Mouse (Mus musculus): ENCODE results near the gene Hagh. TPM values are rescaled to one million over a fixed set of nuclear protein-coding genes. Genes with fewer than 3 reads are reported as not detected.

The Hagh gene
- polyA plus RNA-seq (2015; fragmentation: Nextera tagmentation; extraction: Ambion mirVana) = 168 and 186 TPM in 2 replicates

GRCm38 (mm10) chr17:24839842-24840241, at the start of gene Hagh:
Gene Hagh, plus strand, starts transcription at chr17:24840143.

DNA sequence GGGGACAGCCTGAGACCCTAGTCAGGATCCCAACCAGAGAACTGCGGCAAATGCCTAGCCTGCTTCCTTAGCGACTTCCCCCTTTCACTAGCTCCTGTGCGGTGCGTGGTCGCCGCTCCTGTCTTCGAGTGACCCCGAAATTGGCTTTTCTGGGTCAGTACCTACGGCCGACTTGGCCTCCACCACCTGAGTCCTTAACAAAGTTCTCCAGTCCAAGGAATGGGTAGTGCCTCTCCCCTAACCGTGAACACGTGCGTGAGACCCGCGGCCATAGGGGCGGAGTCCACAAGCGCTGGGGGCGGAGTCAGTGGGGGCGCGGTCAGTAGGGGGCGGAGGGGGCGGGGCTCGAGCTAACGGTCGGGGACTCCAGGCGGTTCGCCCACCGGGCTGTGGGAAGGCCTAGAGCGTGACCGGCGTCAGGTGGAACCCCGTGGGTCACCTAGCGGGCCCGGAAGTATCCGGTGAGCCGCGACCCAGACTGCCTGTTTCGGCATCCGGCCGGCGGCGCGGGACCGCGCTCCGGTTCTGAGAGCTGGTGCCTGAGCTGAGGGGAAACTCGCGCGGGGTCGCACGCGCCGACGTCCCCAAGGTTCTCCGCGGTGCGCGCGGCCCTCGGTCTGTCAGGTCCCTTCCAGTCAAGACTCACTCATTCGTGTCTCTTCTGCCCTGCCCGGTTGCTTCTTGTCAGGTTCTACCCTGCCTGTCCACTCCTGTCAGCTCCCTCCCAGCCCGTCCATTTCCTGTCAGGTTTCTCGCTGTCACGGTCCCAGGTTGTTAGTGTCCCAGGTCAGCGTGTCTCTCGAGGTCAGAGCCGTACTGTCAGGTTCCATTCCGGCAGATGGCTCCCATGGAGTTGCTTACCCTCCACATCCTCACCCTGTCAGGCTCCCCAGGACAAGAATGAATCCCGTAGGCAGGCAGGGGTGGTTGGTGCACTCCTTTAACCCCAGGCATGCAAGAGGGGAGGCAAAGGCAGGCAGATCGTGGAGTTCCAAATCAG, 35.7 kb upstream of the Hagh start, which contains the start of gene Meiob:
Gene Meiob (plus strand): TSS at position 338 of the 1,000 bp plus-strand sequence.

DNA sequence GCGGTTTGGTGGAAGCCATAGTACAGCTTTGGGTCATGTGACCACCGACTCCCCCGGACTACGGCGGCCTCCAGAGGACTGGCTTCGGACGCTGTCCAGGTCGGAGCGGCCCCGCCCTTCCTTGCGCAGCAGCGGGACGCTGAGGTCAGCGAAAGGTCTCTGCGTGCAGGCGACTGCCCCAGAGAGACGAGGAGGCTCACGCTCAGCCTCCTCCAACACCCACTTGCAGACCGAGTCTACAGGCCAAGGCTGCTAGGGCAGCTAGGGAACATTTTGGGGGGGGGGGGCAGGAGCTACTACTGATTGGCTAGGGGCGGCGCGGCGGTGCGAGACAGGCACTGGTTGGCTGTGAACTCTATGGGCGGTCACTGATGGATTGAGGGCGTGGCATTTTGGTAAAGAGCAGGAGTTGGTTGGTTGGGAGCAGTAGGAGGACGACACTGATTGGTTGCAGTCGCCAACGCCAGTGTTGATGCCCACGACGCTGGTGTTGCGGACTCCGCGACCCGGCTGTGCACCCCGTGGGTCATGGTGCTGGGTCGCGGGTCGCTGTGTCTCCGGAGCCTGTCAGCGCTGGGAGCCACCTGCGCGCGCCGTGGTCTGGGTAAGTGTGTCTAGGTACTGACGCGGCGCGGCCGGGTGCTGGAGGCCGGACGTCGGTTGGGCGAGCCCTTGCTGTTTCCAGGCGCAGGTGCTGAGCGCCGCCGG, 10.3 kb downstream of the Hagh start, which contains the start of gene Fahd1:
Gene Fahd1 (minus strand): TSS at position 300 of the 708 bp plus-strand sequence.

DNA sequence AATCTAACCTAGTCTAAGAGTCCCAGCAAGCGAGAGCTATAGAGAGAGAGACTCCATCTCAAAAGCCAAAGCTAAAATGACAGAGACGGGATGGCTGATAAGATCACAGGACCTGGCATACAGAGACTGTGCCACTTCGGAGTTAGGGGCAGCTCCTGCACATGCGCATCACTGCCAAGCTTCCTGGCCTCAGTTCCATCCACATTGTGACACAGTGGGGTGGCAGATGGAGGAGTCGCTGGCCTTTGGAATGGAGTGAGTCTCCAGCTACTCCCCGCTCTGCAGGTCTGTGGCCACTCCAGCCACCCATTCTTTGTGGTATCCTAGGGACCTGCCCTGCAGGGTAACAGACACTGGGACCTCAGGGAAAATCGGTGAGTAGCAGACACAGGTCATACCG, 25.8 kb downstream of the Hagh start, which contains the start of gene Igfals:
Gene Igfals (plus strand): TSS at position 222 of the 400 bp plus-strand sequence.

DNA sequence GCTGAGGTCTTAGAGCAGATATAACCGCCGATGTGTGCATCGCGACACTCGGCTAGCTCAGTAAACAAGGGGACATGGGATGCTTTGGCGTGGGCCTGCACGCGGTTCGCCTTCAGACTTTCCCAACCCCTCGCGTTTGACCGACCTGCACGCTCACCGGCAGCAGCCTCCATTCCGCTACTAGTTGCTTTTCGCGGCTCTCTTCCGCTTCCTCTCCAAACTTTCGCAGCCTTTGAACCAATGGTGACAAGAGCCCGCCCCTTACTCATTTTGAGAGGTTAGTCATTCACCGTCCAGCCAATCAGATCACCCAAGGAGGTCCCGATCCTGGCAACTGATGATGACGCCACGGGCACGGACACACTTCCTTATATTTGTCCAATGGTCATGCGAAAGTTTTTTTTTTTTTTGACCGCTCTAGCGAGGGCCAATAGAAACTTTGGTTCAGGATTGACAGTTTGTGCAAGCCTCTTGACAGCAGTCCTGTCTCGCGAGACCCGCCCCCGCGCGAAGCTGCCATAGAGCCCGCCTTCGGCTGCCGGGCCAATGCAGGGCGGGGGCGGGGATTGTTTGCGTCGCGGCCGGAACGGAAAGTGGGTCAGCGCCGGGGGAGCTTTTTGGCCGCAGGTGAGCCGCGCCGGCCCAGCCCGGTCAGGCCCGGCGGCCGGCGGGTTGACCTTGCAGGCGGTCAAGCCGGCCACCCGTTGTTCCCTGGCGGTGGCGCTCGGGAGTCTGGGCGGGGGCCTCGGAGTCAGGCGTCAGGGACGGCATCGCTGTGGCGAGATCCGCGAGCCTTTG, 46.4 kb downstream of the Hagh start, which contains the start of the genes Nubp2 and Spsb3:
Gene Nubp2 (minus strand): TSS at position 216 of the 798 bp plus-strand sequence.
Gene Spsb3 (plus strand): TSS at position 510 of the 798 bp plus-strand sequence.

GRCm38 (mm10) chr17:24894995-24895547, 55.1 kb downstream of the Hagh start, which contains the start of the genes Eme2 and Mrps34:
Gene Eme2, minus strand, starts transcription at chr17:24895087.
Gene Mrps34, plus strand, starts transcription at chr17:24895116.

GRCm38 (mm10) chr17:24896241-24896992, 56.5 kb downstream of the Hagh start, which contains the start of gene Nme3:
Gene Nme3, plus strand, starts transcription at chr17:24896500.

Other genes with a start within 250 kb of the Hagh start
- 33.4 and 33.5 TPM in 2 replicates for gene Tsc2, start 207.5 kb upstream of the Hagh start, polyA plus RNA-seq (2015; fragmentation: Nextera tagmentation; extraction: Ambion mirVana)
- 6.9 and 8.2 TPM in 2 replicates for gene Nthl1, start 207.5 kb upstream of the Hagh start, polyA plus RNA-seq (2015; fragmentation: Nextera tagmentation; extraction: Ambion mirVana)
- 32.8 and 46.2 TPM in 2 replicates for gene Slc9a3r2, start 189.8 kb upstream of the Hagh start, polyA plus RNA-seq (2015; fragmentation: Nextera tagmentation; extraction: Ambion mirVana)
- gene Npw, start 181.7 kb upstream of the Hagh start, polyA plus RNA-seq (2015; fragmentation: Nextera tagmentation; extraction: Ambion mirVana) = 0.44 and 0.54 TPM in 2 replicates
- gene Zfp598, start 170.5 kb upstream of the Hagh start, polyA plus RNA-seq (2015; fragmentation: Nextera tagmentation; extraction: Ambion mirVana) = 9.6 and 9.9 TPM in 2 replicates
- gene Syngr3, start 150.2 kb upstream of the Hagh start, polyA plus RNA-seq (2015; fragmentation: Nextera tagmentation; extraction: Ambion mirVana) = 0.06 and 0.11 TPM in 2 replicates
- gene Gfer, start 144.0 kb upstream of the Hagh start, polyA plus RNA-seq (2015; fragmentation: Nextera tagmentation; extraction: Ambion mirVana) = 31.0 and 32.6 TPM in 2 replicates
- 0.81 and 1.3 TPM in 2 replicates for gene Noxo1, start 143.9 kb upstream of the Hagh start, polyA plus RNA-seq (2015; fragmentation: Nextera tagmentation; extraction: Ambion mirVana)
- 35.3 and 37.9 TPM in 2 replicates for gene Tbl3, start 132.5 kb upstream of the Hagh start, polyA plus RNA-seq (2015; fragmentation: Nextera tagmentation; extraction: Ambion mirVana)
- gene Rnf151, start 122.1 kb upstream of the Hagh start, polyA plus RNA-seq (2015; fragmentation: Nextera tagmentation; extraction: Ambion mirVana) = not detected in 2 replicates
- 1,569 and 1,600 TPM in 2 replicates for gene Rps2, start 122.0 kb upstream of the Hagh start, polyA plus RNA-seq (2015; fragmentation: Nextera tagmentation; extraction: Ambion mirVana)
- 212 and 230 TPM in 2 replicates for gene Ndufb10, start 115.7 kb upstream of the Hagh start, polyA plus RNA-seq (2015; fragmentation: Nextera tagmentation; extraction: Ambion mirVana)
- 1.1 and 1.3 TPM in 2 replicates for gene Rpl3l, start 112.3 kb upstream of the Hagh start, polyA plus RNA-seq (2015; fragmentation: Nextera tagmentation; extraction: Ambion mirVana)
- 103 and 110 TPM in 2 replicates for gene Msrb1, start 103.5 kb upstream of the Hagh start, polyA plus RNA-seq (2015; fragmentation: Nextera tagmentation; extraction: Ambion mirVana)
- not detected in 2 replicates for gene Hs3st6, start 87.2 kb upstream of the Hagh start, polyA plus RNA-seq (2015; fragmentation: Nextera tagmentation; extraction: Ambion mirVana)
- 0.32 and 0.78 TPM in 2 replicates for gene Meiob, start 35.9 kb upstream of the Hagh start, polyA plus RNA-seq (2015; fragmentation: Nextera tagmentation; extraction: Ambion mirVana)
- 54.4 and 61.1 TPM in 2 replicates for gene Fahd1, start 10.2 kb downstream of the Hagh start, polyA plus RNA-seq (2015; fragmentation: Nextera tagmentation; extraction: Ambion mirVana)
- gene Igfals, start 25.9 kb downstream of the Hagh start, polyA plus RNA-seq (2015; fragmentation: Nextera tagmentation; extraction: Ambion mirVana) = 0.08 and 0.21 TPM in 2 replicates
- gene Nubp2, start 46.2 kb downstream of the Hagh start, polyA plus RNA-seq (2015; fragmentation: Nextera tagmentation; extraction: Ambion mirVana) = 73.8 and 78.0 TPM in 2 replicates
- 51.9 and 55.4 TPM in 2 replicates for gene Spsb3, start 46.5 kb downstream of the Hagh start, polyA plus RNA-seq (2015; fragmentation: Nextera tagmentation; extraction: Ambion mirVana)
- 11.8 and 12.7 TPM in 2 replicates for gene Eme2, start 54.9 kb downstream of the Hagh start, polyA plus RNA-seq (2015; fragmentation: Nextera tagmentation; extraction: Ambion mirVana)
- 71.0 and 73.0 TPM in 2 replicates for gene Mrps34, start 55.0 kb downstream of the Hagh start, polyA plus RNA-seq (2015; fragmentation: Nextera tagmentation; extraction: Ambion mirVana)
- gene Nme3, start 56.4 kb downstream of the Hagh start, polyA plus RNA-seq (2015; fragmentation: Nextera tagmentation; extraction: Ambion mirVana) = 66.5 and 77.6 TPM in 2 replicates
- 12.6 and 13.3 TPM in 2 replicates for gene Mapk8ip3, start 96.8 kb downstream of the Hagh start, polyA plus RNA-seq (2015; fragmentation: Nextera tagmentation; extraction: Ambion mirVana)
- 45.9 and 49.2 TPM in 2 replicates for gene Jpt2, start 120.5 kb downstream of the Hagh start, polyA plus RNA-seq (2015; fragmentation: Nextera tagmentation; extraction: Ambion mirVana)
- 5.2 and 5.9 TPM in 2 replicates for gene Cramp1l, start 175.6 kb downstream of the Hagh start, polyA plus RNA-seq (2015; fragmentation: Nextera tagmentation; extraction: Ambion mirVana)
- 80.5 and 98.2 TPM in 2 replicates for gene Ift140, start 175.9 kb downstream of the Hagh start, polyA plus RNA-seq (2015; fragmentation: Nextera tagmentation; extraction: Ambion mirVana)
- 24.2 and 26.6 TPM in 2 replicates for gene Tmem204, start 243.4 kb downstream of the Hagh start, polyA plus RNA-seq (2015; fragmentation: Nextera tagmentation; extraction: Ambion mirVana)